Mouse (Mus musculus) kidney, embryonic 14.5 days (tissue): ENCODE measurements around the gene Ak7. TPM values are rescaled to one million over a fixed set of nuclear protein-coding genes. Genes with fewer than 3 reads are reported as not detected.
A peak's percentile ranks its signal among the peaks of the same experiment; 100 is the strongest.

Source experiments
- ATAC-seq: fragments of 200-750 bp; cut with Nextera tagmentation; 2 replicates; pipeline ENCODE4 v1.8.0; 2017; ENCODE audit warnings: moderate number of reproducible peaks, mild to moderate bottlenecking, moderate TSS enrichment, moderate library complexity; ENCODE audit not compliant: low FRiP score, low TSS enrichment
- H3K27ac ChIP-seq: fragments of 300-500 bp; sonication (generic); 2 replicates; pipeline ENCODE4 v1.5.1; 2014; ENCODE audit warnings: low read depth, mild to moderate bottlenecking, low read length, moderate library complexity, mixed read lengths
- H3K27me3 ChIP-seq: fragments of 300-500 bp; sonication (generic); 2 replicates; pipeline ENCODE4 v1.6.1; 2014; ENCODE audit warnings: mild to moderate bottlenecking, low read length; ENCODE audit not compliant: control insufficient read depth, insufficient read depth
- H3K36me3 ChIP-seq: fragments of 300-500 bp; sonication (generic); 2 replicates; pipeline ENCODE4 v1.6.1; 2014; ENCODE audit warnings: low read length, mixed read lengths; ENCODE audit not compliant: control insufficient read depth, insufficient read depth
- H3K4me1 ChIP-seq: fragments of 300-500 bp; sonication (generic); 2 replicates; pipeline ENCODE4 v1.6.1; 2014; ENCODE audit warnings: low read length, mixed read lengths; ENCODE audit not compliant: control insufficient read depth, insufficient read depth
- H3K4me2 ChIP-seq: fragments of 300-500 bp; sonication (generic); replicated peaks from 2 replicates; pipeline ENCODE4 v1.6.1; 2014; ENCODE audit warnings: low read depth, mild to moderate bottlenecking, low read length
- H3K4me3 ChIP-seq: fragments of 300-500 bp; sonication (generic); 2 replicates; pipeline ENCODE4 v1.5.1; 2014; ENCODE audit warnings: mild to moderate bottlenecking, low read length
- H3K9ac ChIP-seq: fragments of 300-500 bp; sonication (generic); 2 replicates; pipeline ENCODE4 v1.6.1; 2014; ENCODE audit warnings: low read depth, mild to moderate bottlenecking, low read length, moderate library complexity
- H3K9me3 ChIP-seq: fragments of 300-500 bp; sonication (generic); 2 replicates; pipeline ENCODE4 v1.6.1; 2016; ENCODE audit warnings: low read length; ENCODE audit not compliant: control insufficient read depth
- WGBS: fragments of 180-500 bp; shearing (Covaris S2); extraction: QIAGEN DNeasy Blood & Tissue Kit; methylation state at CpG from one replicate; pipeline ENCODE4 v1.1.7; 2014; 5-methylcytosine and 5-hydroxymethylcytosine counted together
- polyA plus RNA-seq: library from polyadenylated mRNA; unstranded; fragments of >200 nt; fragmentation: Nextera tagmentation; extraction: Ambion mirVana; gene quantifications from 2 replicates; pipeline ENCODE4 v1.2.1, GENCODE M21; 2014

Gene Ak7
- polyA plus RNA-seq, 1 experiment from 2014 or later: not detected

- peak; percentile 63; the same call in 1 of the 2 replicates for ATAC-seq
- H3K36me3 ChIP-seq: no peaks in the 10 kb centered on the region
- H3K9ac ChIP-seq: no peak overlapping the region
- no peaks in the 10 kb centered on the region for H3K9me3 ChIP-seq
- H3K4me3 ChIP-seq: no peak overlapping the region
- no peaks in the 10 kb centered on the region for H3K27me3 ChIP-seq
- 2% methylated on average over 5 of the region's 5 CpGs for WGBS
- H3K27ac ChIP-seq: no peak overlapping the region
- no peak overlapping the region for H3K4me2 ChIP-seq
- no peaks in the 10 kb centered on the region for H3K4me1 ChIP-seq
Observed at GRCm38 (mm10) chr12:105722657-105723056, 16.9 kb downstream of the Ak7 start.

- Histone ChIP-seq H3K4me2 (no peak overlapping the region), H3K9ac (no peak overlapping the region), H3K4me3 (no peak overlapping the region), H3K9me3 (no peaks in the 10 kb centered on the region), H3K4me1 (no peaks in the 10 kb centered on the region), H3K36me3 (no peaks in the 10 kb centered on the region), H3K27ac (no peak overlapping the region), H3K27me3 (no peaks in the 10 kb centered on the region)
- no peak for ATAC-seq
- WGBS: 48% methylated on average over 1 of the region's 1 CpGs
Observed at GRCm38 (mm10) chr12:105724616-105725015, 18.8 kb downstream of the Ak7 start.

GRCm38 (mm10) chr12:105725736-105726135 lies 20.0 kb downstream of the Ak7 start:
- H3K36me3 ChIP-seq: no peaks in the 10 kb centered on the region
- no peak overlapping the region for H3K9ac ChIP-seq
- ATAC-seq: no peak
- H3K4me3 ChIP-seq: no peak overlapping the region
- H3K4me1 ChIP-seq: no peaks in the 10 kb centered on the region
- H3K9me3 ChIP-seq: no peaks in the 10 kb centered on the region
- 82% methylated on average over 13 of the region's 13 CpGs for WGBS
- H3K27ac ChIP-seq: no peak overlapping the region
- no peak overlapping the region for H3K4me2 ChIP-seq
- no peaks in the 10 kb centered on the region for H3K27me3 ChIP-seq

- Histone ChIP-seq H3K27me3 (no peaks in the 10 kb centered on the region), H3K4me3 (no peak overlapping the region), H3K27ac (no peak overlapping the region), H3K9ac (no peak overlapping the region), H3K36me3 (no peaks in the 10 kb centered on the region), H3K4me1 (no peaks in the 10 kb centered on the region), H3K4me2 (no peak overlapping the region), H3K9me3 (no peaks in the 10 kb centered on the region)
- 0 out of 2 replicates have a peak, but pooled peaks have one; percentile 22 for ATAC-seq
- WGBS: 86% methylated on average over 3 of the region's 3 CpGs
Observed at GRCm38 (mm10) chr12:105727268-105727667, 21.5 kb downstream of the Ak7 start.

- 29% methylated on average over 8 of the region's 8 CpGs for WGBS
- Histone ChIP-seq H3K9me3 (no peaks in the 10 kb centered on the region), H3K4me3 (no peak overlapping the region), H3K4me1 (no peaks in the 10 kb centered on the region), H3K4me2 (no peak overlapping the region), H3K36me3 (no peaks in the 10 kb centered on the region), H3K27ac (no peak overlapping the region), H3K27me3 (no peaks in the 10 kb centered on the region), H3K9ac (no peak overlapping the region)
- no peak for ATAC-seq
Observed at GRCm38 (mm10) chr12:105727964-105728363, 22.2 kb downstream of the Ak7 start.

- no peak overlapping the region for H3K27ac ChIP-seq
- H3K36me3 ChIP-seq: no peaks in the 10 kb centered on the region
- no peaks in the 10 kb centered on the region for H3K27me3 ChIP-seq
- no peaks in the 10 kb centered on the region for H3K4me1 ChIP-seq
- no peak overlapping the region for H3K4me2 ChIP-seq
- no peak overlapping the region for H3K4me3 ChIP-seq
- H3K9ac ChIP-seq: no peak overlapping the region
- no peak for ATAC-seq
- no peaks in the 10 kb centered on the region for H3K9me3 ChIP-seq
- 80% methylated on average over 6 of the region's 6 CpGs for WGBS
Observed at GRCm38 (mm10) chr12:105730851-105731460, 25.2 kb downstream of the Ak7 start.

GRCm38 (mm10) chr12:105733370-105734159 lies 27.8 kb downstream of the Ak7 start:
- H3K4me1 ChIP-seq: no peaks in the 10 kb centered on the region
- ATAC-seq: no peak
- WGBS: 73% methylated on average over 9 of the region's 9 CpGs
- H3K27me3 ChIP-seq: no peaks in the 10 kb centered on the region
- H3K4me2 ChIP-seq: no peak overlapping the region
- no peaks in the 10 kb centered on the region for H3K9me3 ChIP-seq
- H3K9ac ChIP-seq: no peak overlapping the region
- H3K4me3 ChIP-seq: no peak overlapping the region
- no peak overlapping the region for H3K27ac ChIP-seq
- no peaks in the 10 kb centered on the region for H3K36me3 ChIP-seq

- no peak for ATAC-seq
- H3K4me2 ChIP-seq: no peak overlapping the region
- H3K9me3 ChIP-seq: no peaks in the 10 kb centered on the region
- H3K27me3 ChIP-seq: no peaks in the 10 kb centered on the region
- no peak overlapping the region for H3K9ac ChIP-seq
- no peak overlapping the region for H3K27ac ChIP-seq
- no peaks in the 10 kb centered on the region for H3K4me1 ChIP-seq
- no peaks in the 10 kb centered on the region for H3K36me3 ChIP-seq
- WGBS: 67% methylated on average over 7 of the region's 7 CpGs
- H3K4me3 ChIP-seq: no peak overlapping the region
Observed at GRCm38 (mm10) chr12:105735226-105735888, 29.6 kb downstream of the Ak7 start.

GRCm38 (mm10) chr12:105735889-105736251 lies 30.1 kb downstream of the Ak7 start:
- H3K4me1 ChIP-seq: no peaks in the 10 kb centered on the region
- H3K4me2 ChIP-seq: no peak overlapping the region
- no peak overlapping the region for H3K27ac ChIP-seq
- H3K27me3 ChIP-seq: no peaks in the 10 kb centered on the region
- ATAC-seq: no peak
- no peaks in the 10 kb centered on the region for H3K9me3 ChIP-seq
- 86% methylated on average over 6 of the region's 6 CpGs for WGBS
- no peaks in the 10 kb centered on the region for H3K36me3 ChIP-seq
- H3K4me3 ChIP-seq: no peak overlapping the region
- H3K9ac ChIP-seq: no peak overlapping the region
